Mouse (Mus musculus) E14TG2a.4 (cell line): Measurements from ENCODE around the gene Ttc25.

ENCODE experiments used
- H3K27me3 ChIP-seq: 2 replicates; pipeline ENCODE4 v1.6.1; 2014; ENCODE audit warnings: low read length, control low read depth; ENCODE audit not compliant: insufficient read depth
- H3K36me3 ChIP-seq: 2 replicates; pipeline ENCODE4 v1.6.1; 2014; ENCODE audit warnings: low read length, control low read depth; ENCODE audit not compliant: insufficient read depth
- H3K4me1 ChIP-seq: replicated peaks from 2 replicates; pipeline ENCODE4 v1.6.1; 2014; ENCODE audit warnings: low read depth, low read length, control low read depth
- H3K4me3 ChIP-seq: replicated peaks from 2 replicates; pipeline ENCODE4 v1.5.1; 2014; ENCODE audit warnings: mild to moderate bottlenecking, low read length
- H3K9me3 ChIP-seq: 2 replicates; pipeline ENCODE4 v1.6.1; 2014; ENCODE audit warnings: low read length, control low read depth
- CTCF ChIP-seq: conservative IDR thresholded peaks from 2 replicates; pipeline ENCODE4 v1.5.1; 2014; ENCODE audit warnings: low read length
- NANOG ChIP-seq: IDR thresholded peaks from 2 replicates; pipeline ENCODE4 v1.6.1; 2014; ENCODE audit warnings: borderline replicate concordance, low read length, mixed read lengths
- POU5F1 ChIP-seq: IDR thresholded peaks from 2 replicates; pipeline ENCODE4 v1.6.1; 2014; ENCODE audit warnings: low read length, borderline replicate concordance

The Ttc25 gene

DNA sequence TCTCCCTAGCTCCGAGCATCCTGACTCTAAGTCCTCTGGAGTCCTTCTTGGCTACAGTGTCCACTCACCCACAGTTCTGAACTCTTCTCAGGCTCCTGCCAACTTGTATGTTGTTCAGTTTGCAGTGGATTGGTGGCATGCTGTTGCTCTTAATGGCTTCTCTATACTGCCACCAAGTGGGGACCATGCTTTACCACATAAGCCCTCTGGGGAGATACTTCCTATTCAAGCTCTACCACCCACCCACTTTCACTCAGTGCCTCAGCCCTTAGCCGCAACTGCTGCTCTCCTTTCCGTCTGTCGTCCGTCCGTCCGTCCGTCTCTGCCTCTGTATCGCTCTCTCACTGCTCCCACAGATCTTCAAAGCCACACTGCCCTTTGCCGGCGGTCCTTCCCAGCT, 10.2 kb downstream of the Ttc25 start:
- peaks cover 90% of the 10 kb centered on the region for H3K4me1 ChIP-seq
- no peaks in the 10 kb centered on the region for H3K36me3 ChIP-seq
- peak overlapping the region; percentile 73 for H3K4me3 ChIP-seq
- TF ChIP-seq NANOG (no peak), CTCF (peak; percentile 62)
- H3K9me3 ChIP-seq, result no peaks in the 10 kb centered on the region
- H3K27me3 ChIP-seq, result no peaks in the 10 kb centered on the region

GRCm38 (mm10) chr11:100557563-100557962, 12.2 kb downstream of the Ttc25 start:
- H3K36me3 ChIP-seq, result no peaks in the 10 kb centered on the region
- no peaks in the 10 kb centered on the region for H3K27me3 ChIP-seq
- no peak for TF ChIP-seq POU5F1
- no peak for TF ChIP-seq NANOG
- no peak for TF ChIP-seq CTCF
- H3K4me1 ChIP-seq, result peaks cover 91% of the 10 kb centered on the region
- H3K4me3 ChIP-seq, result peak overlapping the region; percentile 32
- no peaks in the 10 kb centered on the region for H3K9me3 ChIP-seq

GRCm38 (mm10) chr11:100559476-100559875, 14.1 kb downstream of the Ttc25 start:
- Histone ChIP-seq H3K27me3 (no peaks in the 10 kb centered on the region), H3K36me3 (no peaks in the 10 kb centered on the region), H3K4me1 (peaks cover 93% of the 10 kb centered on the region), H3K9me3 (no peaks in the 10 kb centered on the region), H3K4me3 (0 out of 2 replicates have a peak overlapping the region, but pooled peaks have one; percentile 51)
- TF ChIP-seq POU5F1, result no peak
- TF ChIP-seq NANOG, result peak; percentile 100
- TF ChIP-seq CTCF, result no peak

DNA sequence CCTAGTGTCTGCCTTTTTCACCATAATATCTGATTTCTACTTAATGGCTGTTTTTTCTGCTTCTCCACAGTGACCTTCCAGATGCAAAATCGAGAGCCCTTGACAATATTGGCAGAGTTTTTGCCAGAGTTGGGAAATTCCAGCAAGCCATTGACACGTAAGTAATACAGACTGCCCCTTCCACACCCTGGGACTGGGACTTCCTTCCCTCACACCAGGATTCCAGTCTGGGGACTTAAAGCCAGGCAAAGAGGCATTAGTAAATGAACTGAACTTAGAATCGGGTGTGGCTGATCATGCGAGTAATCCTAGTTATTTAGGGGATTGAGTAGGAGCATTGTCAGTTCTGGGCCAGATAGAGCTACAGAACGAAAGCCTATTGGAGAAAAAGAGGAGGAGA, 16.3 kb downstream of the Ttc25 start:
- peaks cover 88% of the 10 kb centered on the region for H3K4me1 ChIP-seq
- H3K4me3 ChIP-seq, result 0 out of 2 replicates have a peak overlapping the region, but pooled peaks have one; percentile 8
- TF ChIP-seq POU5F1 (no peak), NANOG (no peak), CTCF (no peak)
- no peaks in the 10 kb centered on the region for H3K36me3 ChIP-seq
- no peaks in the 10 kb centered on the region for H3K27me3 ChIP-seq
- no peaks in the 10 kb centered on the region for H3K9me3 ChIP-seq

DNA sequence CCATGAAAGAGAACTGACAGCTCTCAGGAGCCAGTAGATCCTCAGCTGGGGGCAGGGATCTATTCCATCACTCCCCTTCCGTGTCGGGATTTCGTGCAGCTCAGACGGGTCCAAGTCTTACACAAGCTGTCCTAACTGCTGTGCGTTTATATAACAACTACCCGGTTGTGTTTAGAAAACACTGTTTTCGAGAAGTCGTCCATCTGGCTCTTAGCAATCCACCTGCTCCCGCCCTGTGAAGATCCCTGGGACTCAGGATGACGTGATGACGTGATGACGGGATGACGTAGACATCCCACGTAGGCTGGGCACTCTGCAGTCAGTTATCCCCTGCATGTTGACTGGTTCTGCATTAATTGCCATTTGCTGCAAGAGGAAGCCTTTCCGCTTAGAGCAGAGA, 18.9 kb downstream of the Ttc25 start:
- Histone ChIP-seq H3K36me3 (no peaks in the 10 kb centered on the region), H3K9me3 (no peaks in the 10 kb centered on the region), H3K4me1 (peaks cover 74% of the 10 kb centered on the region), H3K4me3 (peak overlapping the region; percentile 54), H3K27me3 (no peaks in the 10 kb centered on the region)
- no peak for TF ChIP-seq POU5F1
- TF ChIP-seq NANOG, result no peak
- no peak for TF ChIP-seq CTCF

DNA sequence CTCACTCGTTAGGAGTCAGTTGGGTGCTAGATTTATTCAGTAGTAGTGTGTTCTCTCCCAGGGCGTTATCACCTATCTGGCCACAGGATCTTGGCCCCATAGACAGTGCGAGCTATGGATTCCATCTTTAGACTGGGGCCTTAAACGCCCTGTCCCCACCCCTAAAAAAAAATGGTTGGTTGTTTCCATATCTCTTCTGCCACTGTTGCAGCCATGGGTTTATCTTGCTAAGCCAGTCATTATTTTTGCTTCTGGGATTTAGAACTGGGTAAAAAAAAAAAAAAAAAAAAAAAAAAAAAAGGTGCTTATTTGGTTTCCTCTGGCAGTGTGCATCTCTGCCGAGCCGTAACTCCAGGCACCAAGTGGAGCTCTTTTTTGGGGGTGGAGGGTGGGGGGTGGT, 19.3 kb downstream of the Ttc25 start:
- Histone ChIP-seq H3K4me3 (no peak overlapping the region), H3K4me1 (peaks cover 74% of the 10 kb centered on the region), H3K27me3 (no peaks in the 10 kb centered on the region), H3K36me3 (no peaks in the 10 kb centered on the region), H3K9me3 (no peaks in the 10 kb centered on the region)
- TF ChIP-seq NANOG (no peak), CTCF (no peak), POU5F1 (no peak)

DNA sequence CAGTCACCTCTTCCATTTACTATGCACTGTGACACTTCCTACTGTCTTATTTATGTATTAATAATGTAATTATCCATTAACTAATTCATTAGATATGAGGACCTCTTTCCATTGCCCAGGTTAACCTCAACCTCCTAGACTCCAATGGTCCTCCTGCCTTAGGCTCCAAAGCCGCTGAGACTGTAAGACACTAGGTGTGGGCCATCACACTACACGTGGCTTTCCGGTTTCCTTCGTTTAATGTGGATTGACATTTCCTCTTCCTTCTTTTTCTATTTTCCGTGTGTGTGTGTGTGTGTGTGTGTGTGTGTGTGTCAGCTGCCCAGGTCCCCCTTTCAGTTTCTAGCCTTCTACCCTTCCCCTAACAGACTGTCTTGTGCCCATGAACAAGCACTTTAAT, 21.8 kb downstream of the Ttc25 start:
- Histone ChIP-seq H3K9me3 (peaks cover 21% of the 10 kb centered on the region), H3K4me1 (peaks cover 52% of the 10 kb centered on the region), H3K4me3 (no peak overlapping the region), H3K36me3 (peaks cover 6% of the 10 kb centered on the region; the same call in 1 of the 2 replicates), H3K27me3 (no peaks in the 10 kb centered on the region)
- TF ChIP-seq CTCF, result no peak
- no peak for TF ChIP-seq NANOG
- no peak for TF ChIP-seq POU5F1

GRCm38 (mm10) chr11:100567815-100568245, 22.4 kb downstream of the Ttc25 start:
- H3K4me1 ChIP-seq, result peaks cover 46% of the 10 kb centered on the region
- peaks cover 22% of the 10 kb centered on the region for H3K9me3 ChIP-seq
- H3K36me3 ChIP-seq, result peaks cover 6% of the 10 kb centered on the region; the same call in 1 of the 2 replicates
- H3K4me3 ChIP-seq, result no peak overlapping the region
- H3K27me3 ChIP-seq, result no peaks in the 10 kb centered on the region
- TF ChIP-seq CTCF (no peak), POU5F1 (no peak), NANOG (no peak)

- H3K36me3 ChIP-seq, result peaks cover 6% of the 10 kb centered on the region; the same call in 1 of the 2 replicates
Observed at GRCm38 (mm10) chr11:100568692-100569091, 23.3 kb downstream of the Ttc25 start.

More at GRCm38 (mm10) chr11:100568692-100569091, 23.3 kb downstream of the Ttc25 start:
- H3K9me3 ChIP-seq, result peaks cover 22% of the 10 kb centered on the region
- no peak overlapping the region for H3K4me3 ChIP-seq
- peaks cover 37% of the 10 kb centered on the region for H3K4me1 ChIP-seq
- no peak for TF ChIP-seq POU5F1
- no peak for TF ChIP-seq CTCF
- no peak for TF ChIP-seq NANOG
- H3K27me3 ChIP-seq, result no peaks in the 10 kb centered on the region
